Mouse (Mus musculus) CH12.LX (cell line): ENCODE measurements at regions not wholly inside any gene's neighbourhood (a gene's known extent, or its start where the extent isn't known, plus 50 kb on each side); places are given as distances from the start of the nearest gene placed in this dataset.

Source experiments
- DNase-seq: peaks from one replicate; pipeline ENCODE4 v3.0.0-alpha.2; 2013; ENCODE audit errors: extremely low read depth
- H3K27ac ChIP-seq: 2 replicates; pipeline ENCODE4 v1.5.1; 2012; ENCODE audit warnings: low read depth, mild to moderate bottlenecking, control low read depth, moderate library complexity; ENCODE audit not compliant: insufficient read depth
- H3K27me3 ChIP-seq: replicated peaks from 2 replicates; pipeline ENCODE3; 2012; ENCODE audit warnings: inconsistent platforms
- H3K36me3 ChIP-seq, 2 experiments: replicated peaks in 1 of 2; 2 replicates each; pipeline versions ENCODE3 to v1.6.1; 2012; ENCODE audit warnings: inconsistent platforms in 1 of 2, low read length in 1 of 2, mild to moderate bottlenecking in 1 of 2, mixed read lengths in 1 of 2, moderate library complexity in 1 of 2; ENCODE audit not compliant: control insufficient read depth in 1 of 2, insufficient read depth in 1 of 2
- H3K4me1 ChIP-seq, 2 experiments: 2 replicates each; pipeline ENCODE4 v1.6.1; 2012; ENCODE audit warnings: inconsistent platforms in 1 of 2, moderate library complexity in 1 of 2; ENCODE audit not compliant: insufficient read depth in 2 of 2, control insufficient read depth in 1 of 2
- H3K4me2 ChIP-seq: 2 replicates; pipeline ENCODE4 v1.6.1; 2012; ENCODE audit warnings: low read depth, mild to moderate bottlenecking, control low read depth; ENCODE audit not compliant: poor library complexity, insufficient read depth, severe bottlenecking
- H3K4me3 ChIP-seq, 3 experiments: fragments of 150-350 bp in 1 of 3; sonication (generic) in 1 of 3; replicated peaks in 1 of 3; 2 replicates each; pipeline versions ENCODE3 to v1.5.1; 2011 to 2012; ENCODE audit warnings: low read depth in 2 of 3, low read length in 2 of 3, mild to moderate bottlenecking in 2 of 3, moderate library complexity in 2 of 3, control low read depth in 1 of 3, improper control_type of control experiment in 1 of 3, inconsistent platforms in 1 of 3, mixed read lengths in 1 of 3; ENCODE audit not compliant: poor library complexity in 1 of 3
- H3K79me2 ChIP-seq: replicated peaks from 2 replicates; pipeline ENCODE4 v1.6.1; 2012; ENCODE audit warnings: mild to moderate bottlenecking, moderate library complexity; ENCODE audit not compliant: control insufficient read depth, poor library complexity, insufficient read depth, severe bottlenecking; ENCODE audit errors: extremely low read depth
- H3K9ac ChIP-seq: 2 replicates; pipeline ENCODE4 v1.6.1; 2012; ENCODE audit warnings: low read depth, mild to moderate bottlenecking, control low read depth, moderate library complexity; ENCODE audit not compliant: insufficient read depth
- H3K9me3 ChIP-seq: replicated peaks from 2 replicates; pipeline ENCODE3; 2012; ENCODE audit warnings: low read length, inconsistent platforms, mixed read lengths
- BHLHE40 ChIP-seq: IDR thresholded peaks from 2 replicates; pipeline ENCODE4 v1.6.1; 2011; ENCODE audit warnings: mild to moderate bottlenecking, low read depth, low read length, improper control_type of control experiment
- CHD1 ChIP-seq: IDR thresholded peaks from 2 replicates; pipeline ENCODE4 v1.6.1; 2012; ENCODE audit warnings: low read depth, low read length, improper control_type of control experiment, inconsistent platforms
- E2F4 ChIP-seq: IDR thresholded peaks from 2 replicates; pipeline ENCODE4 v1.6.1; 2011; ENCODE audit warnings: low read depth, low read length, improper control_type of control experiment; ENCODE audit not compliant: insufficient replicate concordance
- GABPA ChIP-seq: IDR thresholded peaks from 2 replicates; pipeline ENCODE4 v1.6.1; 2012; ENCODE audit warnings: low read depth, low read length, improper control_type of control experiment, inconsistent platforms; ENCODE audit not compliant: insufficient replicate concordance
- JUND ChIP-seq: conservative IDR thresholded peaks from 2 replicates; pipeline ENCODE4 v1.6.1; 2011; ENCODE audit warnings: low read depth, low read length, improper control_type of control experiment
- MAFK ChIP-seq: IDR thresholded peaks from 2 replicates; pipeline ENCODE4 v1.6.1; 2011; ENCODE audit warnings: low read length, improper control_type of control experiment; ENCODE audit not compliant: insufficient replicate concordance
- MAX ChIP-seq: IDR thresholded peaks from 2 replicates; pipeline ENCODE4 v1.6.1; 2011; ENCODE audit warnings: low read length, improper control_type of control experiment
- MEF2A ChIP-seq: IDR thresholded peaks from 2 replicates; pipeline ENCODE4 v1.6.1; 2014; ENCODE audit warnings: low read depth, mild to moderate bottlenecking, inconsistent platforms, low read length, improper control_type of control experiment, borderline replicate concordance
- MYC ChIP-seq: IDR thresholded peaks from 2 replicates; pipeline ENCODE4 v1.6.1; 2011; ENCODE audit warnings: low read depth, mild to moderate bottlenecking, improper control_type of control experiment, low read length
- NRF1 ChIP-seq: IDR thresholded peaks from 2 replicates; pipeline ENCODE4 v1.6.1; 2014; ENCODE audit warnings: low read depth, mild to moderate bottlenecking, inconsistent platforms, low read length, improper control_type of control experiment, moderate library complexity
- PAX5 ChIP-seq: IDR thresholded peaks from 2 replicates; pipeline ENCODE4 v1.6.1; 2012; ENCODE audit warnings: low read length, inconsistent platforms, mixed read lengths
- POLR2A ChIP-seq: IDR thresholded peaks from 2 replicates; pipeline ENCODE4 v1.6.1; 2011; ENCODE audit warnings: low read depth, mild to moderate bottlenecking, improper control_type of control experiment, low read length
- POLR2AphosphoS2 ChIP-seq: IDR thresholded peaks from 2 replicates; pipeline ENCODE4 v1.6.1; 2011; ENCODE audit warnings: low read depth, low read length, improper control_type of control experiment
- RCOR1 ChIP-seq: conservative IDR thresholded peaks from 2 replicates; pipeline ENCODE4 v1.6.1; 2012; ENCODE audit warnings: low read depth, mild to moderate bottlenecking, inconsistent platforms, low read length, improper control_type of control experiment
- TCF12 ChIP-seq: IDR thresholded peaks from 2 replicates; pipeline ENCODE4 v1.6.1; 2014; ENCODE audit warnings: low read depth, mild to moderate bottlenecking, inconsistent platforms, low read length, improper control_type of control experiment
- USF2 ChIP-seq: conservative IDR thresholded peaks from 2 replicates; pipeline ENCODE4 v1.6.1; 2011; ENCODE audit warnings: low read depth, low read length, improper control_type of control experiment
- ZC3H11A ChIP-seq: IDR thresholded peaks from 2 replicates; pipeline ENCODE4 v1.6.1; 2012; ENCODE audit warnings: low read depth, mild to moderate bottlenecking, inconsistent platforms, low read length, improper control_type of control experiment
- ZKSCAN1 ChIP-seq: IDR thresholded peaks from 2 replicates; pipeline ENCODE4 v1.6.1; 2012; ENCODE audit warnings: low read depth, inconsistent platforms, low read length, improper control_type of control experiment, borderline replicate concordance
- dilution Hi-C: fragments of 300-500 bp; cut with MboI; formaldehyde crosslinking; loops from 2 replicates; pipeline ENCODE4 v1.14.3; 2020; ENCODE audit warnings: low sequenced_read_pairs; ENCODE audit not compliant: extremely low pct_unique_long_range_greater_than_20kb, extremely low pct_ligation_motif_present
- in situ Hi-C: fragments of 300-500 bp; cut with MboI; formaldehyde crosslinking; loops from 3 replicates; pipeline ENCODE4 v1.14.3; 2019; ENCODE audit warnings: low sequenced_read_pairs, low pct_ligation_motif_present, low pct_unique_long_range_greater_than_20kb, mixed read lengths

DNA sequence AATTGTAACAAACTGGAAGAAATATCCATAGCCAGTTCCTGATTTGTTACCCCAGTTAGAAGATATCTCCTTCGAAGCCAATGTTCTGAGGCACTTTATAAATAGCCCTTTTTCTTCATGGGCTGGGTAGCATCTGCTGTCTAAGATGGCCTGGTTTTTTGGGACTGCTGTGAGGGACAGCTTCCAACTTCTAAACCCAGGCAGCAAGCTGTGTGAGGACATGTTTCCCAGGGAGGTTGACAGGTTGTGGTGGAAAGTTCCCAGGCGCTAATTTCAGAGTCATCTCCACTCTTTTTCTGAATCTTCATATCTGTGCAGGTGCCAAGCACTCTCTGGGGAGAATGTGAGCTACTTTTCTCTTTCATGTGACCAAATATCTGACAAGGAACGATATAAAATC lies 427.4 kb downstream of the Efnb2 start:
- dilution Hi-C loops = no loop called here
- TF ChIP-seq MAX (no peak), MEF2A (no peak), E2F4 (no peak), TCF12 (no peak), BHLHE40 (no peak), USF2 (no peak), PAX5 (no peak), NRF1 (no peak), POLR2AphosphoS2 (no peak), MAFK (no peak), ZC3H11A (no peak), JUND (no peak), ZKSCAN1 (no peak), POLR2A (no peak), MYC (no peak)
- no peak for DNase-seq

DNA sequence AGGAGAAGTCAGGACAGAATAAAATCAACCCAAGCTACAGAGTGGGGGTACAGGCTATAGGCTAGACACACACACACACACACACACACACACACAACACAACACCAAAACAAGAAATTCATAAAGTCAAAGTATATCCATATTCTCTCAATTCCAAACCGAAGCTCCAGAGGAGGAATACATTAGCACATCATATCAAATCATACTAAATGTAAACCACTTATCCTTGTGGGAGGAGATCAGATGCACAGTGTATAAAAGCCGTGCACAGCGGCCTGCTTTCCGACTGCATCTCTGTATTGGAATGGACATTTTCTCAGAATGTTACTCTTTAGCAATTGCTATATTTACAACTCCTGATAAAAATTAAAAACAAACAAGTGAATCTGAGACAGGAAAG lies 427.9 kb downstream of the Efnb2 start:
- peaks cover 65% of the 10 kb centered on the region for H3K9me3 ChIP-seq
- in situ Hi-C loops = no loop called here

More for the DNA sequence above, 427.4 kb downstream of the Efnb2 start:
- Histone ChIP-seq H3K9ac (no peak overlapping the region), H3K9me3 (peaks cover 65% of the 10 kb centered on the region), H3K79me2 (no peaks in the 10 kb centered on the region), H3K4me1 (no peaks in the 10 kb centered on the region), H3K36me3 (no peaks in the 10 kb centered on the region), H3K4me2 (no peak overlapping the region), H3K27me3 (no peaks in the 10 kb centered on the region), H3K27ac (no peak overlapping the region), H3K4me3 (no peak overlapping the region)
- in situ Hi-C loops = no loop called here

More for the DNA sequence above, 427.9 kb downstream of the Efnb2 start:
- H3K4me3 ChIP-seq = no peak overlapping the region
- H3K79me2 ChIP-seq = no peaks in the 10 kb centered on the region
- H3K4me2 ChIP-seq = no peak overlapping the region
- H3K27me3 ChIP-seq = no peaks in the 10 kb centered on the region
- dilution Hi-C loops = no loop called here
- TF ChIP-seq GABPA (no peak), PAX5 (no peak), RCOR1 (no peak), CHD1 (no peak), POLR2A (no peak)
- H3K9ac ChIP-seq = no peak overlapping the region
- no peaks in the 10 kb centered on the region for H3K36me3 ChIP-seq
- H3K4me1 ChIP-seq = no peaks in the 10 kb centered on the region
- DNase-seq = no peak
- H3K27ac ChIP-seq = no peak overlapping the region
